Mouse (Mus musculus) forebrain, embryonic 11.5 days (tissue): Measurements from ENCODE around the gene Miip. TPM values are rescaled to one million over a fixed set of nuclear protein-coding genes. Genes with fewer than 3 reads are reported as not detected.
"Not testable (repeated sequence)": the region's sequence is repeated elsewhere in the genome, so short reads cannot be mapped to it uniquely, and the experiment has no call there.

Experiments used
- ATAC-seq: fragments of 200-750 bp; cut with Nextera tagmentation; replicated peaks from 2 replicates; pipeline ENCODE4 v1.8.0; 2017; ENCODE audit warnings: moderate TSS enrichment; ENCODE audit not compliant: low FRiP score
- DNase-seq: peaks from one replicate; pipeline ENCODE4 v3.0.0-alpha.2; 2017; ENCODE audit warnings: low spot score
- H3K27ac ChIP-seq: fragments of 300-500 bp; sonication (generic); 2 replicates; pipeline ENCODE4 v1.5.1; 2014; ENCODE audit warnings: low read depth, low read length
- H3K27me3 ChIP-seq: fragments of 300-500 bp; sonication (generic); 2 replicates; pipeline ENCODE4 v1.6.1; 2014; ENCODE audit warnings: mild to moderate bottlenecking, low read length, mixed read lengths; ENCODE audit not compliant: control insufficient read depth, insufficient read depth
- H3K36me3 ChIP-seq: fragments of 300-500 bp; sonication (generic); 2 replicates; pipeline ENCODE4 v1.6.1; 2014; ENCODE audit warnings: mild to moderate bottlenecking, low read length, moderate library complexity, mixed read lengths; ENCODE audit not compliant: control insufficient read depth, insufficient read depth
- H3K4me1 ChIP-seq: fragments of 300-500 bp; sonication (generic); replicated peaks from 2 replicates; pipeline ENCODE4 v1.6.1; 2014; ENCODE audit warnings: low read length, mixed read lengths; ENCODE audit not compliant: control insufficient read depth, insufficient read depth
- H3K4me2 ChIP-seq: fragments of 300-500 bp; sonication (generic); 2 replicates; pipeline ENCODE4 v1.6.1; 2014; ENCODE audit warnings: low read depth, mild to moderate bottlenecking, low read length, moderate library complexity, mixed read lengths; ENCODE audit not compliant: severe bottlenecking
- H3K4me3 ChIP-seq: fragments of 300-500 bp; sonication (generic); 2 replicates; pipeline ENCODE4 v1.5.1; 2014; ENCODE audit warnings: low read depth, low read length
- H3K9ac ChIP-seq: fragments of 300-500 bp; sonication (generic); 2 replicates; pipeline ENCODE4 v1.6.1; 2014; ENCODE audit warnings: low read length
- H3K9me3 ChIP-seq: fragments of 300-500 bp; sonication (generic); 2 replicates; pipeline ENCODE4 v1.6.1; 2016; ENCODE audit warnings: low read length, mixed read lengths; ENCODE audit not compliant: control insufficient read depth
- WGBS: fragments of 180-500 bp; shearing (Covaris S2); extraction: QIAGEN DNeasy Blood & Tissue Kit; methylation state at CpG from one replicate; pipeline ENCODE4 v1.1.7; 2014; 5-methylcytosine and 5-hydroxymethylcytosine counted together
- polyA plus RNA-seq: library from polyadenylated mRNA; unstranded; fragments of >200 nt; fragmentation: Nextera tagmentation; extraction: Ambion mirVana; gene quantifications from 2 replicates; pipeline ENCODE4 v1.2.1, GENCODE M21; 2014

The Miip gene
- polyA plus RNA-seq, 1 experiment from 2014 or later = 53.6 TPM

DNA sequence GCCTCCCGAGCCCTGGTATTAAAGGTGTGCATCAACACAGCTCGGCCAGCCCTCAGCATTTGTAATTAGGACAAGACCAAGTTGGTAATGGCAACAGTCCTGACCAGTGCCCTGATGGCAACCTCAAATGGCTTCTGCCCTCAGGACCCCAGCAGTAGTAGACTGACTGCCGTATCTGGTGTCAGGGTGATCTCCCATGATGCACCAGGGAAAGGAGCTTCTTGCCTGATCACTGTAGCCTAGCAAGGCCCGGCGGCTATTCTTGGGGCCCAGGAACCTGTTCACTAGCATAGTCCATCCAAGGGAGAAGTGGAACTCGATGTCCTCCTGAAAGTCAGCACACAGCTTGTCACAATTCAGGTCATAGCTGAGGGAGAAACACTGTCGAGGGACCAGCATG, 13.2 kb upstream of the Miip start:
- no peak overlapping the region for H3K9ac ChIP-seq
- no peaks in the 10 kb centered on the region for H3K9me3 ChIP-seq

DNA sequence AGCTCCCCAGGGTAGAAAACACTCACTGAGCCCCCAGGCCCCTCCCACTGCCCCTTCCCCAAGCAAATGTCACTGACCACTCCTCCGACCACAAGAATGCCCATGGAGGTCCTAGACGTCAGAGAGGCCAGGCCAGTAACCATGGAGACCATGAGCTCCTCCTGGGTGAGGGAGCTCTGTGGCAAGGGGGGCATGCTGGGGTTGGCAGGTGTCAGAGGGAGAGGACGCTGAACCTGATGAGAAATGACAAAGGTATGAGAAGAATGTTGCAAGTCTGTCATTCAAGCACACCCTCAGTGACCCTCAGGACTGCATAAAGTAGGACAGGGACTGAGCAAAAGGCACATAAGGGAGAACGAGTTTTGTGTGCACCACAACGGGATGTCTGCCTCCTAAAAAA, 11.2 kb upstream of the Miip start:
- Histone ChIP-seq H3K4me3 (no peak overlapping the region), H3K9me3 (no peaks in the 10 kb centered on the region), H3K27me3 (no peaks in the 10 kb centered on the region), H3K9ac (no peak overlapping the region), H3K4me1 (no peaks in the 10 kb centered on the region), H3K4me2 (no peak overlapping the region), H3K27ac (no peak overlapping the region), H3K36me3 (peaks cover 18% of the 10 kb centered on the region)
- DNase-seq = no peak
- 71% methylated on average over 5 of the region's 5 CpGs for WGBS
- no peak; the same call in 1 of the 2 replicates for ATAC-seq

More for the DNA sequence above, 13.2 kb upstream of the Miip start:
- DNase-seq (no peak), ATAC-seq (no peak)
- Histone ChIP-seq H3K4me3 (no peak overlapping the region), H3K27ac (no peak overlapping the region), H3K4me2 (no peak overlapping the region), H3K27me3 (no peaks in the 10 kb centered on the region), H3K4me1 (no peaks in the 10 kb centered on the region), H3K36me3 (peaks cover 26% of the 10 kb centered on the region)
- WGBS = 95% methylated on average over 7 of the region's 7 CpGs

DNA sequence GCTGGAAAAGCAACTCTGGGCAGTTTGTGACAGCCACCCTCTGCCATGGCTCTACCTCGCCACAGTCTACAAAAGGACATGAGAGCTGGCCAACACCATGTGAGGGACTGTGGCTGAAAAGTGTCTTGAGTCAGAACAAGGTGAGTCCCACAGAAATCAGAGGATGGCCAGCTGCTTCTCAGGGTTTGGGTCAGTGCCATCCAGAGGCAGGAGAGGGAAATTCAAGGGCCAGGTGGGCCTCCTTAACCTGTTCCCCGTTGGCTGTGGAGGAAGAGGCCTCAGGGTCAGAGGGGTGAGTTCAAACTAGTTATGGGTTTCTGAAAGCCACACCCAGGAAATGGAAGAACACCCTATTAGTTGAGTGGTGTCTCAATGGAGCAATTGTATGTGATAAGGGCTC, 10.8 kb upstream of the Miip start:
- no peak overlapping the region for H3K4me2 ChIP-seq
- WGBS = 77% methylated on average over 2 of the region's 2 CpGs
- H3K9ac ChIP-seq = no peak overlapping the region
- peak; percentile 22; the same call in 1 of the 2 replicates for ATAC-seq
- H3K27me3 ChIP-seq = no peaks in the 10 kb centered on the region
- DNase-seq = no peak
- no peak overlapping the region for H3K27ac ChIP-seq
- H3K4me1 ChIP-seq = no peaks in the 10 kb centered on the region
- no peaks in the 10 kb centered on the region for H3K9me3 ChIP-seq
- peaks cover 18% of the 10 kb centered on the region for H3K36me3 ChIP-seq
- no peak overlapping the region for H3K4me3 ChIP-seq

DNA sequence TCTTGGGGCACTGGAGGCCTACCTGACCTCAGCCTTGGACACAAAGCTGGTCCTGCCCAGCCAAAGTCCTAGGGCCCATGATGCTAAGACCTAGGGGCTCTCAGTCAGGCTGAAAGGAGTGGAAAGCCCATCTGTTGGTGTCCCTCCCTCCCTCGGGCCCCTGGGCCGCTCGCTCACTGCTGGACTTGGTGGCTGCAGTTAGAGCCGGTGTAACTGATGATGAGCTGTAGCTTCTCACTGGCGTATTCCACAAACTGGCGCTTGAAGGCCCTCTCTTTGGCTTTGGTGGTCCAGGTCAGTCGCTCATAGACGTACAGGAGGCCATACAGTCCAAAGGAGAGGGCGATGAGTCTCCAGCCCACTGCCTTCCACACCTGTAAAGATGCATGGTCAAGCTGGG, 9.9 kb upstream of the Miip start:
- no peak overlapping the region for H3K4me2 ChIP-seq
- H3K9ac ChIP-seq = no peak overlapping the region
- H3K4me1 ChIP-seq = no peaks in the 10 kb centered on the region
- H3K36me3 ChIP-seq = peaks cover 18% of the 10 kb centered on the region
- H3K9me3 ChIP-seq = no peaks in the 10 kb centered on the region
- 95% methylated on average over 9 of the region's 9 CpGs for WGBS
- ATAC-seq (no peak), DNase-seq (no peak)
- H3K27me3 ChIP-seq = no peaks in the 10 kb centered on the region
- no peak overlapping the region for H3K4me3 ChIP-seq
- H3K27ac ChIP-seq = no peak overlapping the region

DNA sequence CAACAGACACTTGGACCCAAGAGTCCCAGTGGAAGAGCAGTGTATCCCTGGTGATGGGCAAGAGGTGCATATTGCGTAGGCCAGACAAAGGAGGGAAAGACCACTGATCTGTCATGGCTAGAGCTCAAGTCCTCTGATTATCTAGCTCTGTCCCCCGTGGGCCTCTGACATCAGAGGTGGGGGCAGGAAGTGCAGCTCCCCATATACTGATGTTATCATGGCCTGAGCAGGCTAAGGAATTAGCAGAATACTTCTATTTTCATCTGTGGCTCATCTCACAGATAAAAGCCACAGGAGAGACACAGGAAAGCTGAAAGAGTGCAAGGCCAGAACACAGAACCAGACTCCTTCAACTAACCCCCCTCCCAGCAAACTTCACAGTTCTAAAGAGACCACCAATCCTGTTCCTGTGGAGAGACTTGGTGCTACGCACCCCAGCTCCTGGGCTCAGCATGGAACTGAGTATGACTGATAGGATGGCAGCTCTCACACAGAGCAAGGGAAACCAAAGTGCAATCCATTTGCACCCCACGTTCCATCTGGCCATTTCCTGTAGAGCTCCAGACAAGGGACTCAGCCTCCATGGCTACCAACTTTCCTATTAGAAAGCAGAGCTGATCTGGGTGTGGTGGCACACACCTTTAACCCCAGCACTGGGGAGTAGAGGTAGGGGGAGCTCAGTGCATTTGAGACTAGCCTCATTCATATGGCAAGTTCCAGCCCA, 7.4 kb upstream of the Miip start:
- Histone ChIP-seq H3K4me3 (no peak overlapping the region), H3K4me1 (no peaks in the 10 kb centered on the region), H3K9me3 (no peaks in the 10 kb centered on the region), H3K9ac (no peak overlapping the region), H3K27ac (no peak overlapping the region), H3K36me3 (peaks cover 10% of the 10 kb centered on the region), H3K4me2 (no peak overlapping the region), H3K27me3 (no peaks in the 10 kb centered on the region)
- DNase-seq = no peak
- WGBS = 91% methylated on average over 4 of the region's 4 CpGs
- ATAC-seq = no peak

DNA sequence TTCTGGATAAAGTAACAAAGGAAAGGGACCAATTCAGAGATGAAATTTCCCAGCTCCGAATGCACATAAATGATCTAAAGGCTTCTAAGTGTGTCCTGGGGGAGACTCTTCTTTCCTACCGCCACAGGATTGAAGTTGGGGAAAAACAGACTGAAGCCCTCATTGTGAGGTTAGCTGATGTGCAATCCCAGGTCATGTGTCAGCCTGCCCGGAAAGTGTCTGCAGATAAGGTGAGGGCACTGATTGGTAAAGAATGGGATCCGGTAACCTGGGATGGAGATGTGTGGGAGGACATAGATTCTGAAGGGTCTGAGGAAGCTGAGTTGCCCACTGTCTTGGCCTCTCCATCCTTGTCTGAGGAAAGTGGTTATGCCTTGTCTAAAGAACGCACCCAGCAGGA, 622 bp upstream of the Miip start:
- Histone ChIP-seq H3K9me3 (no peaks in the 10 kb centered on the region), H3K27me3 (no peaks in the 10 kb centered on the region), H3K4me1 (peaks cover 6% of the 10 kb centered on the region), H3K27ac (no peak overlapping the region), H3K36me3 (peaks cover 13% of the 10 kb centered on the region; the same call in 1 of the 2 replicates), H3K4me3 (peak overlapping the region; percentile 83), H3K9ac (peak overlapping the region; percentile 68), H3K4me2 (peak overlapping the region; percentile 71)
- no peak for DNase-seq
- ATAC-seq = no peak
- 21% methylated on average over 5 of the region's 5 CpGs for WGBS

DNA sequence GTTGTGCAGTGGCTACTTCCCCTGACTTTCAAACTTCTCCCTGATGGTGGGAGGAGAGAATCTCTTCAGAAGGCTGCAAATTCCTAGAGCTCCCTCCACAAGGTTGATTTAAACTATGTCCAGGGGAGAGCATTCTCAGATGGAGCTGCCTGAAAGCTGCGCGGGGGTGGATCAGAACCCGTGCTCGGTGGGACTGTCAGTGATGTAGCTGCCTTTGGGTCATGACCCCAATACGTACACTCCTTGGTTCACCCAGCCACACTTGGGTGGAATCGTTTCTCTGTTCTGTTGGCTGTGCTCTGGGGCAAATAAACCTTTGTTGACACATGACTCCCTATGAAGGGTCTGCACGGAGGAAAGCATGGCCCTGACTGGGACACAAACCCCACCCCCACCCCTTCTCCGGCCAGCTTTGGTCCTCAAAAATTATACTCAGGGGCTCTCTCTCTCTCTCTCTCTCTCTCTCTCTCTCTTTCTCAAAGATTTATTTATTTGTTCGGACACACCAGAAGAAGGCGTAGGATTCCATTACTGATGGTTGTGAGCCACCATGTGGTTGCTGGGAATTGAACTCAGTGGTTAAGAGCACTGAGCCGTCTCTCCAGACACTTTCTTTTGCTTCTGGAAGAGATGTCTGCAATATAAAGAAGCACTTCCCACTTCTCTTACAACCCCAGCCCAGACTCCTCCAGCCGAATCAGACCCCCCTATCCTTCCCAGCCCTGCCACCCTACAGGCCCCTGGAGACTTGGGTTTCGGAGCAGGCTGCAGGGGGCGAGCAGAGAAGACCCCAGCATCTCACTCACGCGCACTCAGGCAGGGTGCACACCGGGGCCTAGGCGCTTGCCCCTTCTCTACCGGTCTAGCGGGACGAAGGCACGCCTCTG, 810 bp downstream of the Miip start:
- DNase-seq (peak; percentile 54), ATAC-seq (no peak)
- Histone ChIP-seq H3K9ac (peak overlapping the region; percentile 81), H3K4me1 (peaks cover 6% of the 10 kb centered on the region), H3K4me3 (peak overlapping the region; percentile 83), H3K4me2 (peak overlapping the region; percentile 70), H3K9me3 (no peaks in the 10 kb centered on the region), H3K27ac (peak overlapping the region; percentile 44; the same call in 1 of the 2 replicates), H3K36me3 (peaks cover 8% of the 10 kb centered on the region; the same call in 1 of the 2 replicates), H3K27me3 (no peaks in the 10 kb centered on the region)
- 10% methylated on average over 22 of the region's 22 CpGs for WGBS

DNA sequence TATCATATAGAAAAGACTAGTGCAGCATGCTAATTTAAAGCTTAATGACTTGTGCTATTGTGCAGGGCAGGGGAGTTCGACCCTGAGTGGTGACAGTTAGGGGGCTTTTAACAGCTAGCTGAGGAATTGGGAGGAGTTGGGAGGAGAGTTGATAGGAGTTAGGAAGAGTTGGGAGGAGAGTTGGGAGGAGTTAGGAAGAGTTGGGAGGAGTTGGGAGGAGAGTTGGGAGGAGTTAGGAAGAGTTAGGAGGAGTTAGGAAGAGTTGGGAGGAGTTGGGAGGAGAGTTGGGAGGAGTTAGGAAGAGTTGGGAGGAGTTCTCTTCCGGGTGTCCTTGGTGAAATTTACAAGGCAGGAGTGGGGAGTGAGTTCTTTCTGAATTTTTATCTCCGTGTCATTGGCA, 1.8 kb downstream of the Miip start:
- peaks cover 15% of the 10 kb centered on the region; the same call in 1 of the 2 replicates for H3K36me3 ChIP-seq
- H3K4me1 ChIP-seq, H3K27me3 ChIP-seq, H3K4me3 ChIP-seq, DNase-seq, H3K27ac ChIP-seq, H3K9me3 ChIP-seq, H3K9ac ChIP-seq, ATAC-seq, H3K4me2 ChIP-seq: not testable (repeated sequence)
- 42% methylated on average over 3 of the region's 3 CpGs for WGBS
